Mouse (Mus musculus) forebrain, embryonic 15.5 days (tissue): Measurements from ENCODE around the gene Inhbb. TPM values are rescaled to one million over a fixed set of nuclear protein-coding genes. Genes with fewer than 3 reads are reported as not detected.

Experiments used
- polyA plus RNA-seq: library from polyadenylated mRNA; unstranded; fragments of >200 nt; fragmentation: Nextera tagmentation; extraction: Ambion mirVana; gene quantifications from 2 replicates; pipeline ENCODE4 v1.2.1, GENCODE M21; 2015

The Inhbb gene
- polyA plus RNA-seq, 1 experiment from 2014 or later = 6.6 TPM

Other genes starting within 250 kb of the Inhbb start
- 50.5 and 50.9 TPM in 2 replicates for gene Ralb, start 82.5 kb upstream of the Inhbb start, polyA plus RNA-seq
- gene Tmem185b, start 103.9 kb upstream of the Inhbb start, polyA plus RNA-seq = 18.8 and 21.3 TPM in 2 replicates
- 20.1 and 20.3 TPM in 2 replicates for gene Epb41l5, start 226.8 kb upstream of the Inhbb start, polyA plus RNA-seq